Mouse (Mus musculus) lung, postnatal 0 days (tissue): ENCODE measurements around the gene Gpr137. TPM values are rescaled to one million over a fixed set of nuclear protein-coding genes. Genes with fewer than 3 reads are reported as not detected.

Experiments used
- ATAC-seq: fragments of 200-750 bp; cut with Nextera tagmentation; 2 replicates; pipeline ENCODE4 v1.8.0; 2017; ENCODE audit warnings: moderate library complexity
- DNase-seq: peaks from one replicate; pipeline ENCODE4 v3.0.0-alpha.2; 2016; ENCODE audit warnings: low spot score
- H3K27ac ChIP-seq: fragments of 300-500 bp; sonication (generic); 2 replicates; pipeline ENCODE4 v1.5.1; 2014; ENCODE audit warnings: antibody characterized with exemption, mild to moderate bottlenecking, low read length, mixed read lengths
- H3K27me3 ChIP-seq: fragments of 300-500 bp; sonication (generic); replicated peaks from 2 replicates; pipeline ENCODE4 v1.6.1; 2014; ENCODE audit warnings: low read length, mixed read lengths; ENCODE audit not compliant: insufficient read depth
- H3K36me3 ChIP-seq: fragments of 300-500 bp; sonication (generic); 2 replicates; pipeline ENCODE4 v1.6.1; 2014; ENCODE audit warnings: low read length, mixed read lengths; ENCODE audit not compliant: insufficient read depth
- H3K4me1 ChIP-seq: fragments of 300-500 bp; sonication (generic); 2 replicates; pipeline ENCODE4 v1.6.1; 2014; ENCODE audit warnings: antibody characterized with exemption, low read depth, low read length, mixed read lengths; ENCODE audit not compliant: insufficient read depth
- H3K4me2 ChIP-seq: fragments of 300-500 bp; sonication (generic); replicated peaks from 2 replicates; pipeline ENCODE4 v1.6.1; 2014; ENCODE audit warnings: low read depth, mild to moderate bottlenecking, low read length, moderate library complexity, mixed read lengths
- H3K4me3 ChIP-seq: fragments of 300-500 bp; sonication (generic); 2 replicates; pipeline ENCODE4 v1.5.1; 2014; ENCODE audit warnings: low read depth, low read length
- H3K9ac ChIP-seq: fragments of 300-500 bp; sonication (generic); replicated peaks from 2 replicates; pipeline ENCODE4 v1.6.1; 2014; ENCODE audit warnings: low read depth, mild to moderate bottlenecking
- H3K9me3 ChIP-seq: fragments of 300-500 bp; sonication (generic); 2 replicates; pipeline ENCODE4 v1.6.1; 2016; ENCODE audit warnings: low read length, mixed read lengths
- CTCF ChIP-seq: IDR thresholded peaks from 2 replicates; pipeline ENCODE4 v1.5.1; 2016; ENCODE audit warnings: antibody characterized with exemption, mild to moderate bottlenecking
- EP300 ChIP-seq: IDR thresholded peaks from 2 replicates; pipeline ENCODE4 v1.6.1; 2016; ENCODE audit warnings: antibody characterized with exemption, mild to moderate bottlenecking, control low read depth
- WGBS: fragments of 180-500 bp; shearing (Covaris S2); extraction: QIAGEN DNeasy Blood & Tissue Kit; methylation state at CpG from one replicate; pipeline ENCODE4 v1.1.7; 2014; 5-methylcytosine and 5-hydroxymethylcytosine counted together
- polyA plus RNA-seq: library from polyadenylated mRNA; unstranded; fragments of >200 nt; fragmentation: Nextera tagmentation; extraction: Ambion mirVana; gene quantifications from 2 replicates; pipeline ENCODE4 v1.2.1, GENCODE M21; 2015

The Gpr137 gene
- polyA plus RNA-seq, 1 experiment from 2014 or later = 33.5 TPM

DNA sequence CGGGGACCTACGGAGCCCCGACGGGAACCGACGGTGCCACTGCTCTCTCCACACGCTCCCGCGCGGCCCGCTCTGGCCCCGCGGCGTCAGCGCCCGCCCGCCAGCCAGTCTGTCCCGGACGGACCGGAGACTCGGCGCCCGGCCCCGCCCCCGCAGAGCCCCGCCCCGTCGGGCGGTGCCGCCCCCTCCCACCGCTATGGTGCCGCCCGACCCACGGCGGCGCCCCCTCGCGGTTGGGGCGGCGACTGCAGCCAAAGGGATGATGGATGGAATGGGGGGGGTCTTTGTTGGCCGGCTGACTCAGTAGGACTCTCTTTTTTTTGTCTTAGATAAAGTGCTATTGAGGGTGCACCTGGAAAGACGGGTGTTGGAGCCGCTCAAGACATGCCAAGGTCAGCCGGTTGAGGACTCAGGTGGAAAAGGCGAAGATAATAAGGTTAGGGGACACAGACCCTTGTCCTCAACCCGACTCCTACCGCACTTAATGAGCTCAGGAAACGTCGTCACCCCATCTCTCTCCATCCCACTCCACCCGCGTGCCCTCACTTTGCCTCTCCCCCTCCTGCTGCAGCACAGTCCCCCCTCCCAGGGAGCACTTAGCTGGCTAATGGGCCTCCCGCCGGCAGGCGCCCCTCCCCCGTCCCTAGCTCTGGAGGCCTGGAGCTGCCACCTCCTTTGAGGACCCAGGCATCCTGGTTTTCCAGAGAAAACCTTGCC, 27.5 kb upstream of the Gpr137 start:
- H3K4me2 ChIP-seq = peak overlapping the region; percentile 80
- peak; percentile 79 for TF ChIP-seq CTCF
- no peak for TF ChIP-seq EP300

DNA sequence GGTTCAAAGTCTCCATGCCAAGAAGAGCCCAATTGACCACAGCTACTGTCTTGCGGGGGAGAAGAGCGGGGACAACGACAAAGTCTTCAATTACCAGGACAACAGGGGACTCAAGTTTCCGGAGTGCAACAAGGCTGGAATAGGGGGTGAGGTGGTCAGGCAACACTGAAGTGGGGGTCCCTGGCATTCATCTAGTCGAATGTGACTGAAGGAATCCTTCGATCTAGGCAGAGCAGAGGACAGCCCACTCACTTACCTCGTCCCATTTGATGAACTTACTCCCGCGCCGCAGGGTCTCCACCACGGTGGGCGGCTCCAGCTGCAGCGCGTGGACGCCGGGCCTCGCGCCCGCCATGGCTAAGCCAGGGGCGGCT, 27.0 kb upstream of the Gpr137 start:
- Histone ChIP-seq H3K36me3 (peaks cover 10% of the 10 kb centered on the region; the same call in 1 of the 2 replicates), H3K27ac (peak overlapping the region; percentile 39), H3K9me3 (no peaks in the 10 kb centered on the region), H3K4me2 (peak overlapping the region; percentile 80), H3K27me3 (no peaks in the 10 kb centered on the region), H3K9ac (peak overlapping the region; percentile 60), H3K4me3 (peak overlapping the region; percentile 67), H3K4me1 (peaks cover 21% of the 10 kb centered on the region)
- under 1% methylated on average over 19 of the region's 20 CpGs for WGBS
- TF ChIP-seq EP300 (no peak), CTCF (no peak)
- DNase-seq (no peak), ATAC-seq (no peak)

More for the DNA sequence above, 27.5 kb upstream of the Gpr137 start:
- no peaks in the 10 kb centered on the region for H3K9me3 ChIP-seq
- peak overlapping the region; percentile 60 for H3K9ac ChIP-seq
- H3K27me3 ChIP-seq = no peaks in the 10 kb centered on the region
- H3K4me1 ChIP-seq = peaks cover 21% of the 10 kb centered on the region
- ATAC-seq (peak; percentile 86), DNase-seq (peak; percentile 78)
- peak overlapping the region; percentile 67 for H3K4me3 ChIP-seq
- H3K27ac ChIP-seq = peak overlapping the region; percentile 39
- WGBS = under 1% methylated on average over 41 of the region's 55 CpGs
- 0 out of 2 replicates have a peak, but pooled peaks cover 5% of the 10 kb centered on the region for H3K36me3 ChIP-seq

DNA sequence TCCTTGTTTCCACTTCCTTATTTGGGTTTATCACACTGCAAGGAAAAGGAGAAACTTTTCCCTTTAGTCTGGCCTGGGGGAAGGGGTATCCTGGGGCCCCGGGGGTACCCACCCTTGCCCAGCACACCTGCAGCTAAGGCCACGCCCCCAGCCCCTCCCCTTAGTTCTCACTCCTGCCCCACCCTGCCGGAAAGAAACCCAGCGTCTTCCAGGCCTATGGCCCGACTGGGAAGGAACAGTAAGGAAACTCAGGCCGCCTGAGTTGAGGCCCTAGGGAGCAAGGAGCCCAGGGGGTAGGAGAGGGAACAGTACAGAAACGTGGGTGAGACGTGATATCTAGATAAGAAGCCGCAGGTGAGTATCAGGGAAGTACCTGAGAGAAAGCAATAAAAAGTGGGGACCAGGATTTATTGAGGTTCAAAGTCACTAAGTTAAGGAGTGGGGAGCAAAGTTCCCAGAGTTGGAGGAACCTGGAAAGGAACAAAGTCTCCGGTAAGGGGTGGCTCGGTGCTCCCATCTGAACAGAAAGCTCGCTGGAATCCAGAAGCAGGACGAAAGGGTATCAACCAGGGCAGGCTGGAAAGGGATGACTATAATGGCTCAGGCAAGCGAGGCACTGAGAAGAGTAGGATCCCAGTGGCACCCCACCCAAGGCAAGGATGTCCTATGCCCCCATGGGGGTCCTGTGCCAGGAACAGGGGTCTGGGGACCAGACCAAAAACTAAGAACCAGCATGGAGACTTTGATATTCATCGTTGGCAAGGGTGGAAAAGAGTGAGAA, 26.4 kb upstream of the Gpr137 start:
- 5% methylated on average over 15 of the region's 15 CpGs for WGBS
- Histone ChIP-seq H3K9ac (peak overlapping the region; percentile 60), H3K4me2 (peak overlapping the region; percentile 80), H3K27me3 (no peaks in the 10 kb centered on the region), H3K36me3 (peaks cover 12% of the 10 kb centered on the region; the same call in 1 of the 2 replicates), H3K27ac (peak overlapping the region; percentile 39), H3K4me1 (peaks cover 21% of the 10 kb centered on the region), H3K9me3 (no peaks in the 10 kb centered on the region), H3K4me3 (peak overlapping the region; percentile 67)
- ATAC-seq (peak; percentile 12), DNase-seq (peak; percentile 47)
- TF ChIP-seq EP300 = no peak
- TF ChIP-seq CTCF = no peak

GRCm38 (mm10) chr19:6956461-6956860, 14.2 kb upstream of the Gpr137 start:
- Histone ChIP-seq H3K4me3 (no peak overlapping the region), H3K27me3 (no peaks in the 10 kb centered on the region), H3K36me3 (peaks cover 41% of the 10 kb centered on the region), H3K4me2 (no peak overlapping the region), H3K9me3 (no peaks in the 10 kb centered on the region), H3K9ac (no peak overlapping the region), H3K4me1 (peaks cover 16% of the 10 kb centered on the region; the same call in 1 of the 2 replicates), H3K27ac (no peak overlapping the region)
- 87% methylated on average over 10 of the region's 10 CpGs for WGBS
- ATAC-seq (no peak), DNase-seq (no peak)
- TF ChIP-seq CTCF (no peak), EP300 (no peak)

- Histone ChIP-seq H3K4me1 (peaks cover 16% of the 10 kb centered on the region; the same call in 1 of the 2 replicates), H3K9me3 (no peaks in the 10 kb centered on the region), H3K36me3 (peaks cover 41% of the 10 kb centered on the region), H3K27ac (no peak overlapping the region), H3K9ac (no peak overlapping the region), H3K4me3 (no peak overlapping the region), H3K27me3 (no peaks in the 10 kb centered on the region), H3K4me2 (no peak overlapping the region)
- WGBS = 78% methylated on average over 7 of the region's 7 CpGs
- ATAC-seq = no peak
- TF ChIP-seq CTCF = no peak
- no peak for TF ChIP-seq EP300
- no peak for DNase-seq
Observed at GRCm38 (mm10) chr19:6955424-6955823, 13.1 kb upstream of the Gpr137 start.

DNA sequence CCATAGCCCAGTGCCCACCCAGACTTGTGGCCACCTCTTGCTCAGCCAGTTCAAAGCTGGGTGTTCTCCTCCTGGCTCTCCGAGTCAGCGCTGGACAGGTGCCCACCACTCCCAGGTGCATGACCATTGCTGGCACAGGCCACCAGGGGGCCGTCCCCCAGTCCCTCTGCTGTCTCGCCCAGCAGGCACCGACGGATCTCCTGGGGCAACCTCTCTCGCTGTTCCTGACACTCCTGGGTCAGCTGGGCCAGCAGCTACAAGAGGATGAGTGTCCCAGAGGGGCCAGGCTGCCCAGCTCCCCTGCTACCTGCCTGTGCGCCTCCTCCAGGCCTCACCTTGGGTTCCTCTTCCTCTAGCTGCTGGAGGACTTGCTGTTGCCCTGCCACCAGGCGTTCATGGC, 11.8 kb upstream of the Gpr137 start:
- Histone ChIP-seq H3K27ac (peak overlapping the region; percentile 99), H3K4me3 (no peak overlapping the region), H3K27me3 (no peaks in the 10 kb centered on the region), H3K4me2 (no peak overlapping the region), H3K4me1 (peaks cover 16% of the 10 kb centered on the region; the same call in 1 of the 2 replicates), H3K9ac (no peak overlapping the region), H3K9me3 (no peaks in the 10 kb centered on the region), H3K36me3 (peaks cover 32% of the 10 kb centered on the region)
- TF ChIP-seq CTCF = peak; percentile 74
- TF ChIP-seq EP300 = no peak
- ATAC-seq (no peak), DNase-seq (peak; percentile 77)
- WGBS = 40% methylated on average over 9 of the region's 9 CpGs
